Mouse (Mus musculus) heart, embryonic 11.5 days (tissue): ENCODE measurements around the gene Olfr312. TPM values are rescaled to one million over a fixed set of nuclear protein-coding genes. Genes with fewer than 3 reads are reported as not detected.

Source experiments
- ATAC-seq: fragments of 200-750 bp; cut with Nextera tagmentation; replicated peaks from 2 replicates; pipeline ENCODE4 v1.8.0; 2017; ENCODE audit warnings: moderate library complexity; ENCODE audit not compliant: insufficient number of reproducible peaks, low FRiP score, low TSS enrichment
- H3K27ac ChIP-seq: fragments of 300-500 bp; sonication (generic); 2 replicates; pipeline ENCODE4 v1.5.1; 2014; ENCODE audit warnings: mild to moderate bottlenecking, low read depth, low read length
- H3K27me3 ChIP-seq: fragments of 300-500 bp; sonication (generic); 2 replicates; pipeline ENCODE4 v1.6.1; 2014; ENCODE audit warnings: mild to moderate bottlenecking, low read length, mixed read lengths; ENCODE audit not compliant: control insufficient read depth, insufficient read depth
- H3K36me3 ChIP-seq: fragments of 300-500 bp; sonication (generic); 2 replicates; pipeline ENCODE4 v1.6.1; 2014; ENCODE audit warnings: mild to moderate bottlenecking, low read length, moderate library complexity, mixed read lengths; ENCODE audit not compliant: control insufficient read depth, insufficient read depth
- H3K4me1 ChIP-seq: fragments of 300-500 bp; sonication (generic); 2 replicates; pipeline ENCODE4 v1.6.1; 2014; ENCODE audit warnings: low read length; ENCODE audit not compliant: control insufficient read depth, insufficient read depth
- H3K4me2 ChIP-seq: fragments of 300-500 bp; sonication (generic); 2 replicates; pipeline ENCODE4 v1.6.1; 2014; ENCODE audit warnings: mild to moderate bottlenecking, moderate library complexity
- H3K4me3 ChIP-seq: fragments of 300-500 bp; sonication (generic); 2 replicates; pipeline ENCODE4 v1.5.1; 2014; ENCODE audit warnings: low read depth, low read length
- H3K9ac ChIP-seq: fragments of 300-500 bp; sonication (generic); 2 replicates; pipeline ENCODE4 v1.6.1; 2014; ENCODE audit warnings: mild to moderate bottlenecking, low read depth, low read length, moderate library complexity
- H3K9me3 ChIP-seq: fragments of 300-500 bp; sonication (generic); replicated peaks from 2 replicates; pipeline ENCODE4 v1.6.1; 2016; ENCODE audit warnings: low read length; ENCODE audit not compliant: control insufficient read depth
- WGBS: fragments of 180-500 bp; shearing (Covaris S2); extraction: QIAGEN DNeasy Blood & Tissue Kit; methylation state at CpG from one replicate; pipeline ENCODE4 v1.1.7; 2014; ENCODE audit not compliant: insufficient replicate concordance; 5-methylcytosine and 5-hydroxymethylcytosine counted together
- polyA plus RNA-seq: library from polyadenylated mRNA; unstranded; fragments of >200 nt; fragmentation: Nextera tagmentation; extraction: Ambion mirVana; gene quantifications from 2 replicates; pipeline ENCODE4 v1.2.1, GENCODE M21; 2014

Gene Olfr312
- polyA plus RNA-seq, 1 experiment from 2014 or later = not detected

- no peak overlapping the region for H3K4me3 ChIP-seq
- peaks cover 8% of the 10 kb centered on the region; the same call in 1 of the 2 replicates for H3K4me1 ChIP-seq
- no peaks in the 10 kb centered on the region for H3K27me3 ChIP-seq
- no peak overlapping the region for H3K4me2 ChIP-seq
- WGBS = 78% methylated on average over 4 of the region's 4 CpGs
- H3K9ac ChIP-seq = no peak overlapping the region
- 0 out of 2 replicates have a peak, but pooled peaks cover 2% of the 10 kb centered on the region for H3K36me3 ChIP-seq
- H3K27ac ChIP-seq = no peak overlapping the region
- no peaks in the 10 kb centered on the region for H3K9me3 ChIP-seq
- no peak for ATAC-seq
These were observed 41.9 kb downstream of the Olfr312 start for GRCm38 (mm10) chr11:58870961-58871360.

DNA sequence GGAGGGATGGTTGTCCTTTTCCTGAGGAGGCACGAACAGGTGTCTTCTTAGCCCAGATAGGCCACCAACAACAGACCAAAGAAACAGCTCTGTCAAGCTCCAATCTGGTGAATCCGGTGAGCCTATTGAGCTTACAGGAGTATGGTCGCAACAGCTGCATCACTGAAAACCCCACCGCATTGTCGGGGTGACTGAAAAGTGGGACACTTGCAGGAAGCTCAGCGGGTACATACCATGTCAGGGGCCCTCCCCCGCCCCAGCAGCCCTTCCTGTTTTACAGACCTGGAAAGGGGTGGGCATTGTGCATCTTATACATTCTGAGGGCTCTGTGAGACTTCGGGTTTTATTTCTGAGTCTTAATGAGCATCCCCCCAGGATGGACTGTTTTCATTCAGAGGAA is 54.7 kb downstream of the Olfr312 start:
- 80% methylated on average over 8 of the region's 8 CpGs for WGBS
- Histone ChIP-seq H3K4me1 (no peaks in the 10 kb centered on the region), H3K36me3 (peaks cover 12% of the 10 kb centered on the region), H3K9me3 (no peaks in the 10 kb centered on the region), H3K9ac (no peak overlapping the region), H3K27me3 (no peaks in the 10 kb centered on the region), H3K4me3 (no peak overlapping the region), H3K27ac (no peak overlapping the region), H3K4me2 (no peak overlapping the region)
- ATAC-seq = no peak

Other genes starting within 250 kb of the Olfr312 start
- not detected in 2 replicates for gene Olfr324, start 234.1 kb upstream of the Olfr312 start, polyA plus RNA-seq
- gene 2210407C18Rik, start 213.2 kb upstream of the Olfr312 start, polyA plus RNA-seq = not detected in 2 replicates
- not detected in 2 replicates for gene Olfr323, start 198.7 kb upstream of the Olfr312 start, polyA plus RNA-seq
- gene Trim58, start 188.8 kb upstream of the Olfr312 start, polyA plus RNA-seq = 0.74 and 1.6 TPM in 2 replicates
- gene Olfr322, start 170.5 kb upstream of the Olfr312 start, polyA plus RNA-seq = not detected in 2 replicates
- gene Olfr320, start 148.1 kb upstream of the Olfr312 start, polyA plus RNA-seq = not detected in 2 replicates
- gene Olfr319, start 130.1 kb upstream of the Olfr312 start, polyA plus RNA-seq = not detected in 2 replicates
- gene Olfr318, start 105.2 kb upstream of the Olfr312 start, polyA plus RNA-seq = not detected in 2 replicates
- gene Olfr317, start 90.0 kb upstream of the Olfr312 start, polyA plus RNA-seq = not detected in 2 replicates
- gene Olfr316, start 76.5 kb upstream of the Olfr312 start, polyA plus RNA-seq = not detected in 2 replicates
- not detected in 2 replicates for gene Olfr315, start 56.0 kb upstream of the Olfr312 start, polyA plus RNA-seq
- not detected in 2 replicates for gene Olfr314, start 46.3 kb upstream of the Olfr312 start, polyA plus RNA-seq
- 0.52 and 0.58 TPM in 2 replicates for gene Fam183b, start 27.3 kb upstream of the Olfr312 start, polyA plus RNA-seq
- gene Olfr313, start 14.2 kb upstream of the Olfr312 start, polyA plus RNA-seq = not detected in 2 replicates
- 0.16 TPM in 1 of 2 replicates, not detected in the other for gene Olfr311, start 10.0 kb downstream of the Olfr312 start, polyA plus RNA-seq
- gene Gm12258, start 17.9 kb downstream of the Olfr312 start, polyA plus RNA-seq = 5.1 and 5.7 TPM in 2 replicates
- 4.6 and 6.4 TPM in 2 replicates for gene 2810021J22Rik, start 38.0 kb downstream of the Olfr312 start, polyA plus RNA-seq
- gene Zfp39, start 75.0 kb downstream of the Olfr312 start, polyA plus RNA-seq = 5.1 and 5.4 TPM in 2 replicates
- gene Btnl10, start 88.7 kb downstream of the Olfr312 start, polyA plus RNA-seq = 0.27 TPM in 1 of 2 replicates, not detected in the other
- gene Rnf187, start 109.7 kb downstream of the Olfr312 start, polyA plus RNA-seq = 172 and 192 TPM in 2 replicates
- 6.4 and 8.4 TPM in 2 replicates for gene Hist3h2ba, start 119.7 kb downstream of the Olfr312 start, polyA plus RNA-seq
- gene Hist3h2a, start 125.4 kb downstream of the Olfr312 start, polyA plus RNA-seq = 22.5 and 23.3 TPM in 2 replicates
- 1.0 and 1.1 TPM in 2 replicates for gene Trim17, start 125.4 kb downstream of the Olfr312 start, polyA plus RNA-seq
- gene Trim11, start 148.9 kb downstream of the Olfr312 start, polyA plus RNA-seq = 26.1 and 27.5 TPM in 2 replicates